Mouse (Mus musculus): ENCODE measurements at regions not wholly inside any gene's neighbourhood (a gene's known extent, or its start where the extent isn't known, plus 50 kb on each side); places are given as distances from the start of the nearest gene placed in this dataset.
"Not testable (repeated sequence)": the region's sequence is repeated elsewhere in the genome, so short reads cannot be mapped to it uniquely, and the experiment has no call there.

- H3K36me3 ChIP-seq (replicated peaks) = no peaks in the 10 kb centered on the region
- no peak overlapping the region for H3K4me3 ChIP-seq
- 51% methylated on average over 1 of the region's 1 CpGs for WGBS
Measured at GRCm38 (mm10) chr13:5315011-5315410, 546.3 kb upstream of the Klf6 start.

GRCm38 (mm10) chr13:5317941-5318856 is 543.1 kb upstream of the Klf6 start:
- no peak overlapping the region for H3K4me2 ChIP-seq
- no peak overlapping the region for H3K4me3 ChIP-seq
- no peak overlapping the region for H3K27ac ChIP-seq
- WGBS = 78% methylated on average over 5 of the region's 5 CpGs
- no peaks in the 10 kb centered on the region for H3K36me3 ChIP-seq (replicated peaks)
- H3K9me3 ChIP-seq = no peaks in the 10 kb centered on the region
- no peak overlapping the region for H3K9ac ChIP-seq
- ATAC-seq (replicated peaks) = no peak
- H3K4me1 ChIP-seq = no peaks in the 10 kb centered on the region
- H3K27me3 ChIP-seq (replicated peaks) = no peaks in the 10 kb centered on the region

More at GRCm38 (mm10) chr13:5315011-5315410, 546.3 kb upstream of the Klf6 start:
- Histone ChIP-seq H3K27ac (no peak overlapping the region), H3K27me3 (replicated peaks) (no peaks in the 10 kb centered on the region), H3K9ac (no peak overlapping the region), H3K9me3 (no peaks in the 10 kb centered on the region), H3K4me1 (no peaks in the 10 kb centered on the region), H3K4me2 (no peak overlapping the region)
- ATAC-seq (replicated peaks) = no peak

- Histone ChIP-seq H3K36me3 (replicated peaks) (no peaks in the 10 kb centered on the region), H3K27ac (no peak overlapping the region), H3K4me3 (no peak overlapping the region), H3K27me3 (replicated peaks) (no peaks in the 10 kb centered on the region), H3K9ac (no peak overlapping the region), H3K9me3 (no peaks in the 10 kb centered on the region), H3K4me1 (no peaks in the 10 kb centered on the region), H3K4me2 (no peak overlapping the region)
- 66% methylated on average over 4 of the region's 4 CpGs for WGBS
- no peak for ATAC-seq (replicated peaks)
Measured at GRCm38 (mm10) chr13:5345712-5346111, 515.6 kb upstream of the Klf6 start.

DNA sequence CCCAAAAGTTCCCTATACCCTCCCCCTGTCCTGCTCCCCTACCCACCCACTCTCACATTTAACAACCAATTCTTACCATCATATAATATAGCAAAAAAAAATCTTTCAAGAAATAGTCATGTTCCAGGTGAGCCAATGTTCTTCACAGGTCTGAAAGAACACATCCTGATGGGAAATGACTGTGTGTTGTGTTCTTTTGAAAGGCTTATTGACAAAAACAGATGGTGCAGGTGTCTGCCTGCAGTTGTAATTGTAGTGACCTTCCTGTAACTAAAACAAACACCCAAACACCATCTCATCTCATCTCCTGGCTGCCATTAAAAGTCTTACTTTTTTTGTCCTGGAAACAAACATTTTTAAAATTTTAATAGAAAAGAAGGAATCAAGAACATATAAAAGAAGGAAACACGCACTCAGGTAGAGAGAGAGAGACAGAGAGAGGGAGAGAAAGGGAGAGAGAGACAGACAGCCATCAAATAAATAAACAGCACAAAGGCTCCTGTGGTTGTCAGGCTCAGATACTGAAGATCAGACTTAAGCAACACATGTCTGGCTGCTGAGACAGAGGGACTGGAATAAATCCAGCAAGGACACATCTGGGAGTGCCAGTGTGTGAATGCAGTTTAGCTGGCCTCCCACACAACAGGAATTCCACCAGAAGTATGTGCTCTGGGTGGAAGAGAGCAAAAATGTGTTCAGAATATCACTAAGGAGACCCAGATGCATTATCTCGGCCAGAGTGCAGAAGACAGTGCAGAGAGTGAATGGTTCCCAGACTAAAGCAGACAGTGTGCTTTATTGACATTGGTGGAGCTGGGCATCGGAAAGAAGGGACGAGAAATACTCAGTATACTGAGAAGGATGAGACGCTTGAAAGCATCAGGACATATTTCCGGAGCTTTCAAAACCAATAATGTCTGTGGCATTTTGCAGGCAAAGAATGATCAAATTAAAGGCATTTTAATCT is 513.5 kb upstream of the Klf6 start:
- Histone ChIP-seq H3K27me3 (replicated peaks) (no peaks in the 10 kb centered on the region), H3K4me2 (no peak overlapping the region), H3K27ac (no peak overlapping the region), H3K9me3 (no peaks in the 10 kb centered on the region), H3K36me3 (replicated peaks) (no peaks in the 10 kb centered on the region), H3K9ac (no peak overlapping the region), H3K4me3 (no peak overlapping the region), H3K4me1 (no peaks in the 10 kb centered on the region)
- ATAC-seq (replicated peaks) = 0 out of 2 replicates have a peak, but pooled peaks have one; percentile 39
- WGBS = 71% methylated on average over 6 of the region's 6 CpGs

GRCm38 (mm10) chr13:5367058-5367797 is 494.1 kb upstream of the Klf6 start:
- no peak overlapping the region for H3K4me2 ChIP-seq
- H3K36me3 ChIP-seq (replicated peaks) = no peaks in the 10 kb centered on the region
- no peak overlapping the region for H3K9ac ChIP-seq
- no peaks in the 10 kb centered on the region; the same call in 1 of the 2 replicates for H3K9me3 ChIP-seq
- H3K4me3 ChIP-seq = no peak overlapping the region
- H3K27me3 ChIP-seq (replicated peaks) = no peaks in the 10 kb centered on the region
- no peak overlapping the region for H3K27ac ChIP-seq
- no peak for ATAC-seq (replicated peaks)
- WGBS = 95% methylated on average over 7 of the region's 7 CpGs
- no peaks in the 10 kb centered on the region for H3K4me1 ChIP-seq

GRCm38 (mm10) chr13:5370007-5370406 is 491.3 kb upstream of the Klf6 start:
- no peak for ATAC-seq (replicated peaks)
- Histone ChIP-seq H3K27me3 (replicated peaks) (no peaks in the 10 kb centered on the region), H3K4me3 (no peak overlapping the region), H3K9me3 (no peaks in the 10 kb centered on the region), H3K36me3 (replicated peaks) (no peaks in the 10 kb centered on the region), H3K9ac (no peak overlapping the region), H3K27ac (no peak overlapping the region), H3K4me2 (no peak overlapping the region), H3K4me1 (no peaks in the 10 kb centered on the region)
- WGBS = 86% methylated on average over 8 of the region's 8 CpGs

DNA sequence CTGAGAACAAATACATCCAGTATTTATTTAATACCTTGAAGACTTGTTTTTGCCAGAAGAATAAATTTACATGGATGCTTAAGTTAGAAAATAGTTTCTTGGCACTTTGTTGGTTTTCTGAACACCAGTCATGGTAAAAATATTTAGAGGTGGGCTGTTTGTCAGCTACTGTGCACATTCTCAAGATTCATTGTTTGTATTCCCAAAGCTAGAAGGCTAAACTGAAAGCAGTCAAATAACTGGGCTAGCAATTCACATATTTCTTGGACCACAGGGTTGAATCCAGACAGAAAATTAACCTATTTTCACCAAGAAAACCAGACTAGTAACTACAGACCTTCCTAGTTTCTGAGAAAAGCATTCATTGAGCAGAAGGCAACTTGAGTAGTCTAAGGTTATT is 488.1 kb upstream of the Klf6 start:
- Histone ChIP-seq H3K4me2 (no peak overlapping the region), H3K9ac (no peak overlapping the region), H3K9me3 (no peaks in the 10 kb centered on the region), H3K27me3 (replicated peaks) (no peaks in the 10 kb centered on the region), H3K36me3 (replicated peaks) (no peaks in the 10 kb centered on the region), H3K4me1 (no peaks in the 10 kb centered on the region), H3K27ac (no peak overlapping the region), H3K4me3 (no peak overlapping the region)
- no peak for ATAC-seq (replicated peaks)

GRCm38 (mm10) chr13:5408226-5408804 is 453.0 kb upstream of the Klf6 start:
- no peak overlapping the region for H3K9ac ChIP-seq
- WGBS = 92% methylated on average over 4 of the region's 4 CpGs

DNA sequence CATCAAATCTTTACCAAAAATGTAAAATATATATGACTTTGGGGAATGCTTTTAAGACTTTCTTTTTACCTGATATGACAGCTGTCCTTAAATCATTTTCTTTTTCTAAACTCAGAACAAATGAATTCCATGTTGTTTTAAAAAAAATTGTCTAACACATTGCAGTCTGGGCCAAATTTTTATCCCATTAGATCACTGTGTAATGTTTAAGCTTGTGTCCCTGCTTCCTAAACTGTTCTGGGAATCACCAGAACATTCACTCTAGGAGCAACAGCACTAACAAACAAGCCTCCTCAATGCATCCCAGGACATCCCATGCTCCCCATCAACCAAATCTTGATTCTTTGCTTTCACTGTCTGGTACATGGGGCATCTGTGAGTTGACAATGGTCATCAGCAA is 449.2 kb upstream of the Klf6 start:
- no peak overlapping the region for H3K9ac ChIP-seq
- no peak overlapping the region for H3K27ac ChIP-seq
- no peaks in the 10 kb centered on the region for H3K36me3 ChIP-seq (replicated peaks)
- H3K4me2 ChIP-seq = no peak overlapping the region
- no peaks in the 10 kb centered on the region for H3K4me1 ChIP-seq
- no peak overlapping the region for H3K4me3 ChIP-seq
- no peaks in the 10 kb centered on the region for H3K27me3 ChIP-seq (replicated peaks)
- H3K9me3 ChIP-seq = no peaks in the 10 kb centered on the region
- no peak for ATAC-seq (replicated peaks)

More at GRCm38 (mm10) chr13:5408226-5408804, 453.0 kb upstream of the Klf6 start:
- Histone ChIP-seq H3K27me3 (replicated peaks) (no peaks in the 10 kb centered on the region), H3K36me3 (replicated peaks) (no peaks in the 10 kb centered on the region), H3K4me2 (no peak overlapping the region), H3K4me3 (no peak overlapping the region), H3K9me3 (no peaks in the 10 kb centered on the region), H3K4me1 (no peaks in the 10 kb centered on the region), H3K27ac (no peak overlapping the region)
- no peak for ATAC-seq (replicated peaks)

DNA sequence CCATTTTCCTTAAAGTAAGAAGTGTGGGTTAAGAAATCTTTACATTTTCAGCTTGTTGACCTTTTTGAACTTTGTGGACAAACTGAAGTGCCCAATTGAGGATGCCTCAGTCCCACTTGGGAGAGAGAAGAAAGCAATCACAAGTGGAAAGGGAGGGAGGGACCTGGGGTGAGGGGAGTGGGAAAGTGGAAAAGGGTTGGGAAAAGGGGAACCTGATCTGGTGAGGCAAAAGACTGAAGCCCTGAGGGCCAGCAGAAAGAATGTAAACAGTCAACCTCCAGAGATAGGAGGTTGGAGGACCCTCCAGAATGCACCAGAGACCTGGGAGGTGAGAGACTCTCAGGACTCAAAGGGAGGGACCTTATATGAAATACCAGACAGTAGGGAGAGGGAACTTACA is 448.3 kb upstream of the Klf6 start:
- not testable (repeated sequence) for ATAC-seq (replicated peaks); H3K27me3 ChIP-seq (replicated peaks); H3K9ac ChIP-seq; H3K36me3 ChIP-seq (replicated peaks); H3K4me3 ChIP-seq; H3K9me3 ChIP-seq; H3K27ac ChIP-seq; H3K4me1 ChIP-seq; H3K4me2 ChIP-seq

DNA sequence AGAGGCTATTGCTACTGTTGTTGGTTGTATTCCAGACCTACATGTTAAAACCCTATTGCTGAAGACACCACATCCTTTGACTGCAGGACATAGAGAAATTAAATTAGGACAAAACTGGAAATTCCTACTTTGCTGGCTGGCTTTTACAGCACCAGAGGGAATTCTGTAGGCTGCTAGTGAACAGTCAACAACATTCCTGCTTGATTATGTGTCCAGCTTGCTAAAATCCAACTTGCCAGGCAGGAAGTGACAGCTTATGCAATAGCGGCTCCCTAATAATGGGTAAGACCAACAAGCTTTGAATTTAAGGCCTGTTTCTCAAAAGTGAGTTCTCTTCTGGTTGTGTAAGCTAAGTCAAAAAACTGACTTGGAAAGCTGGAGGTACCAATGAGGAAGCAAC is 437.2 kb upstream of the Klf6 start:
- Histone ChIP-seq H3K27me3 (replicated peaks) (no peaks in the 10 kb centered on the region), H3K9me3 (no peaks in the 10 kb centered on the region), H3K4me3 (no peak overlapping the region), H3K27ac (no peak overlapping the region), H3K4me1 (no peaks in the 10 kb centered on the region), H3K4me2 (no peak overlapping the region), H3K9ac (no peak overlapping the region), H3K36me3 (replicated peaks) (no peaks in the 10 kb centered on the region)
- ATAC-seq (replicated peaks) = no peak
- 85% methylated on average over 1 of the region's 1 CpGs for WGBS

All from midbrain, embryonic 15.5 days (tissue).